Mouse (Mus musculus): ENCODE results near the gene Trim15.
"Not testable (repeated sequence)": the region's sequence is repeated elsewhere in the genome, so short reads cannot be mapped to it uniquely, and the experiment has no call there.

Trim15 gene

GRCm38 (mm10) chr17:36866719-36867527 is at the start of gene Trim15:
Gene Trim15, minus strand, starts transcription at chr17:36867210.
- DNase-seq, result peak; percentile 30 to 62

GRCm38 (mm10) chr17:36915076-36915475 is 48.1 kb upstream of the Trim15 start:
- peak; percentile 47 to 55 for DNase-seq

- DNase-seq, result peak; percentile 64 to 77
Observed at GRCm38 (mm10) chr17:36914108-36914507, 47.1 kb upstream of the Trim15 start.

GRCm38 (mm10) chr17:36912031-36912430 is 45.0 kb upstream of the Trim15 start:
- DNase-seq, result no peak

GRCm38 (mm10) chr17:36909802-36910201 is 42.8 kb upstream of the Trim15 start:
- DNase-seq, result no peak

- no peak for DNase-seq
Observed at GRCm38 (mm10) chr17:36908235-36908634, 41.2 kb upstream of the Trim15 start.

GRCm38 (mm10) chr17:36903651-36904050 is 36.6 kb upstream of the Trim15 start:
- peak in 1 of 2 experiments; percentile 17 for DNase-seq

GRCm38 (mm10) chr17:36900691-36901090 is 33.7 kb upstream of the Trim15 start:
- DNase-seq, result no peak

- DNase-seq, result no peak
Observed at GRCm38 (mm10) chr17:36900001-36900400, 33.0 kb upstream of the Trim15 start.

- no peak for DNase-seq
Observed at GRCm38 (mm10) chr17:36899376-36899775, 32.4 kb upstream of the Trim15 start.

- DNase-seq, result no peak
Observed at GRCm38 (mm10) chr17:36897552-36898205, 30.7 kb upstream of the Trim15 start, which contains the start of gene Trim31. Gene Trim31, plus strand, starts transcription at chr17:36898118.

- DNase-seq, result no peak
Observed at GRCm38 (mm10) chr17:36897065-36897464, 30.1 kb upstream of the Trim15 start.

GRCm38 (mm10) chr17:36896583-36896982 is 29.6 kb upstream of the Trim15 start:
- DNase-seq, result peak; percentile 21 to 33

- no peak for DNase-seq
Observed at GRCm38 (mm10) chr17:36893387-36893786, 26.4 kb upstream of the Trim15 start.

- peak; percentile 22 to 28 for DNase-seq
Observed at GRCm38 (mm10) chr17:36892362-36892761, 25.4 kb upstream of the Trim15 start.

- DNase-seq, result not testable (repeated sequence)
Observed at GRCm38 (mm10) chr17:36891496-36891895, 24.5 kb upstream of the Trim15 start.

GRCm38 (mm10) chr17:36890073-36890903 is 23.3 kb upstream of the Trim15 start, which contains the start of gene Trim40:
Gene Trim40, minus strand, starts transcription at chr17:36890123.
- DNase-seq, result no peak

- no peak for DNase-seq
Observed at GRCm38 (mm10) chr17:36885132-36885790, 18.3 kb upstream of the Trim15 start.

GRCm38 (mm10) chr17:36883350-36883749 is 16.3 kb upstream of the Trim15 start:
- peak in 1 of 2 experiments; percentile 28 for DNase-seq

- DNase-seq, result no peak
Observed at GRCm38 (mm10) chr17:36874636-36875035, 7.6 kb upstream of the Trim15 start.

GRCm38 (mm10) chr17:36869955-36870810 is 3.2 kb upstream of the Trim15 start:
- no peak for DNase-seq

Measured in lung, adult 18-20 months (tissue).